In the genomic region with DNA sequence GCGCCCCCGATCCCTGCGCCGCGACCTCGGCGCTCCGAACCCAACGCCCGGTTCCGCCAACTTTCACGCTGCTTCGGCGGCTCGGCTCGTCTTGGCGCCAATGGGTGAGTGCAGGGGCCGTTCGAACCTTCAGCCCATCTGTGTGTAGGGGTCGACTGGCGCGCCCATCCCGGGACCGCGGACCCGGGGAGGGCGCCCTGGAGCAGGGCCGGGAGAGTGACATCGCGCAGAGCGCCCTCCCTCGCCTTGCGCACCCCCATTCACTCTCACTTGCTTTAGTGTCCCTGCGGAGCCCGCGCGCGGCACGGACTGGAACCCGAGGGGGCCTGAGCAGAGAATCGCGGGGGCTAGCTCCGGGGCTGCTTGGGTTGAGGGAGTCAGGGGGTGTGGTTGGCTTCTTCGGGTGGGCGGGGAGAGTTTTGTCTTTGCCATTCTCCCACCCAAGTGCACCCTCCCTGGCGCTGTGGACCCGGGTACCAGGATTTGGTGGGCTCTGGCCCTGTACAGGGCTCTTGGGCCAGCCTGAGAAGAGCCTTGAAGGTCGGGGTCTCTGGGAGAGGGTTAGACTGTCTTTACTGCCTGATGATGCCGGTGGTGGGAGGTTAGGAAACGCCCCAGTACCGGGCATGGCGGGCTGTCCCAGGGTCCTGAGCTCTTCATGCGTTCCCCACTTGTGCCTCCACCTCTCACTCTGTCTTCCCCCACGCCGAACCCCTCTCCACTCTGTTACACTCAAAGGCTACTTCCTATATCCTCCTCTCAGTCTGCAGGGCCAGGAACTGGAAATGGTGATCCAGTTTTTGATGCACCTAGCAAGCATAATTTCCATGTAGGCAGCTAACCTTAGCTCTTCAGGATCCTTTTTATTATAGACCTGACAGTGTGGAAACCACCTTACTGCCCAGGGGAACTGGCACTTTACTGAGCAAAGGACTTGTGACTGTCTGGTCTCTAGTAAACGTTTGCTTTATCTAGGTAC, we compare ENCODE assay signal across 8 mouse cellular contexts. TPM values are rescaled to one million over a fixed set of nuclear protein-coding genes. Genes with fewer than 3 reads are reported as not detected.
DNase-seq lines count a peak whose midpoint lies in the region; ATAC-seq and TF ChIP-seq lines count a peak whose summit lies in the region.

No protein-coding gene starts in this region.

- no peaks in the 10 kb centered on the region for H3K79me2 ChIP-seq in liver, adult 2 months (ENCODE audit: control insufficient read depth, insufficient read depth, low read length)

- DNase-seq in right cerebral cortex, adult 18-20 months, result peak; percentile 8
- no peak for DNase-seq in right cerebral cortex, postnatal 36 days (ENCODE audit: low spot score in 2 of 2)
- DNase-seq in cerebellum, adult 11 months, result peak; percentile 4
- DNase-seq in forebrain, embryonic 14.5 days (ENCODE audit: low spot score), result peak; percentile 38
- no peak for DNase-seq in liver, adult 2 months (ENCODE audit: extremely low read depth, low read depth, low spot score)
- DNase-seq in midbrain, postnatal 0 days (ENCODE audit: low spot score), result peak; percentile 22
- peak; percentile 10 for DNase-seq in testis, postnatal 14 days (ENCODE audit: low spot score)

- H3K4me3 ChIP-seq in forebrain, embryonic 14.5 days (ENCODE audit: low read depth, low read length), result peak overlapping the region; percentile 49
- peak overlapping the region; percentile 94 for H3K4me3 ChIP-seq in liver, adult 2 months (ENCODE audit: insufficient read depth, low read depth, low read length)
- peak overlapping the region; percentile 60 for H3K4me3 ChIP-seq in midbrain, postnatal 0 days (ENCODE audit: low read depth, low read length)

- H3K27ac ChIP-seq in forebrain, embryonic 14.5 days (ENCODE audit: low read depth, low read length), result peak overlapping the region; percentile 66
- 0 out of 2 replicates have a peak overlapping the region, but pooled peaks have one; percentile 24 for H3K27ac ChIP-seq in liver, adult 2 months (replicated peaks; ENCODE audit: insufficient read depth, low read depth, low read length)
- H3K27ac ChIP-seq in midbrain, postnatal 0 days (ENCODE audit: low read depth, low read length), result peak overlapping the region; percentile 55

- H3K27me3 ChIP-seq in forebrain, embryonic 14.5 days (replicated peaks; ENCODE audit: control insufficient read depth, insufficient read depth, low read length), result no peaks in the 10 kb centered on the region
- peaks cover 3% of the 10 kb centered on the region; the same call in 1 of the 2 replicates for H3K27me3 ChIP-seq in liver, adult 2 months (ENCODE audit: control insufficient read depth, insufficient read depth, low read length)
- no peaks in the 10 kb centered on the region for H3K27me3 ChIP-seq in midbrain, postnatal 0 days (ENCODE audit: insufficient read depth, low read length)

- no peaks in the 10 kb centered on the region for H3K36me3 ChIP-seq in forebrain, embryonic 14.5 days (ENCODE audit: control insufficient read depth, insufficient read depth, low read length)
- no peaks in the 10 kb centered on the region for H3K36me3 ChIP-seq in liver, adult 2 months (ENCODE audit: control insufficient read depth, insufficient read depth, low read length)
- no peaks in the 10 kb centered on the region for H3K36me3 ChIP-seq in midbrain, postnatal 0 days (ENCODE audit: insufficient read depth, low read length)

- ATAC-seq in forebrain, embryonic 14.5 days, result peak; percentile 70
- peak; percentile 36 for ATAC-seq in inflammation-experienced regulatory T-cells, adult 6 months
- peak; percentile 63 for ATAC-seq in midbrain, postnatal 0 days (ENCODE audit: low FRiP score)

- H3K9ac ChIP-seq in forebrain, embryonic 14.5 days (ENCODE audit: low read length), result peak overlapping the region; percentile 72
- H3K9ac ChIP-seq in liver, adult 2 months (ENCODE audit: low read depth, low read length), result peak overlapping the region; percentile 86
- peak overlapping the region; percentile 55 for H3K9ac ChIP-seq in midbrain, postnatal 0 days (replicated peaks; ENCODE audit: low read length, poor library complexity, severe bottlenecking)

- TF ChIP-seq CTCF in liver, adult 2 months (IDR thresholded peaks at IDR 0.05; ENCODE audit: low read depth, low read length), result no peak
- no peak; the same call in 1 of the 2 replicates for TF ChIP-seq CTCF in midbrain, postnatal 0 days (IDR thresholded peaks at IDR 0.05)

- H3K4me1 ChIP-seq in forebrain, embryonic 14.5 days (ENCODE audit: control insufficient read depth, insufficient read depth, low read length), result no peaks in the 10 kb centered on the region
- H3K4me1 ChIP-seq in liver, adult 2 months (ENCODE audit: control insufficient read depth, insufficient read depth, low read length), result peaks cover 3% of the 10 kb centered on the region; the same call in 1 of the 2 replicates
- no peaks in the 10 kb centered on the region for H3K4me1 ChIP-seq in midbrain, postnatal 0 days (ENCODE audit: insufficient read depth, low read length)

- TF ChIP-seq POLR2A in liver, adult 2 months (IDR thresholded peaks at IDR 0.05; ENCODE audit: extremely low read depth, insufficient read depth, low read length), result no peak

- WGBS in forebrain, embryonic 14.5 days, result 22% methylated on average over 56 of the region's 56 CpGs
- WGBS in liver, adult 2 months, result 5% methylated on average over 37 of the region's 56 CpGs
- WGBS in midbrain, postnatal 0 days, result 20% methylated on average over 38 of the region's 56 CpGs

- H3K9me3 ChIP-seq in forebrain, embryonic 14.5 days (replicated peaks; ENCODE audit: control insufficient read depth, low read length), result no peaks in the 10 kb centered on the region
- no peaks in the 10 kb centered on the region for H3K9me3 ChIP-seq in midbrain, postnatal 0 days (ENCODE audit: low read length)

- peak overlapping the region; percentile 56 for H3K4me2 ChIP-seq in forebrain, embryonic 14.5 days (ENCODE audit: low read length)
- peak overlapping the region; percentile 57 for H3K4me2 ChIP-seq in midbrain, postnatal 0 days (ENCODE audit: low read depth, low read length, poor library complexity, severe bottlenecking)

RNA-seq across cellular contexts. Expression of a gene that starts 0.8 kb away (rescaled TPM):
- polyA plus RNA-seq in forebrain, embryonic 14.5 days (2014; fragmentation: Nextera tagmentation; extraction: Ambion mirVana), result 38.7 and 43.9 TPM in 2 replicates
- 100 to 1,000 TPM; 240 to 325 (median 290) TPM for polyA plus RNA-seq in inflammation-experienced regulatory T-cells, adult 6 months (2017; shearing (Covaris generic))
- 1.3 and 1.9 TPM in 2 replicates for total RNA-seq in liver, adult 2 months (2014; rRNA removed)
- 0.20 and 1.0 TPM in 2 replicates for polyA plus RNA-seq in liver, adult 2 months (2012; rRNA removed)
- 41.9 and 56.3 TPM in 2 replicates for total RNA-seq in midbrain, postnatal 0 days (2014; rRNA removed)
- polyA plus RNA-seq in midbrain, postnatal 0 days (2015; fragmentation: Nextera tagmentation; extraction: Ambion mirVana), result 37.0 and 42.4 TPM in 2 replicates

Comparison
In these comparisons a context has a peak if more than half of its experiments do, and no peak if none do; other contexts are left out.
1. DNase-seq: peak in right cerebral cortex, adult 18-20 months (single experiment), cerebellum, adult 11 months (single experiment), forebrain, embryonic 14.5 days (single experiment), midbrain, postnatal 0 days (single experiment) and testis, postnatal 14 days (single experiment); none in right cerebral cortex, postnatal 36 days (0 of 2) and liver, adult 2 months (single experiment).
2. RNA of a gene that starts 0.8 kb away (polyA plus RNA-seq): 240 to 325 TPM in inflammation-experienced regulatory T-cells, adult 6 months, 37.0 to 42.4 TPM in midbrain, postnatal 0 days and 38.7 to 43.9 TPM in forebrain, embryonic 14.5 days; 0.20 to 1.0 TPM in liver, adult 2 months; every median in the first group is over 10 times any median in the second.
3. Peak in every context shown above with its lines, with median percentiles within 50 percentile points of each other: ATAC-seq, H3K27ac ChIP-seq, H3K4me3 ChIP-seq and H3K9ac ChIP-seq.